Mouse (Mus musculus) lung, postnatal 0 days (tissue): ENCODE measurements at regions not wholly inside any gene's neighbourhood (a gene's known extent, or its start where the extent isn't known, plus 50 kb on each side); places are given as distances from the start of the nearest gene placed in this dataset.

Experiments
- ATAC-seq: fragments of 200-750 bp; cut with Nextera tagmentation; 2 replicates; pipeline ENCODE4 v1.8.0; 2017; ENCODE audit warnings: moderate library complexity
- DNase-seq: peaks from one replicate; pipeline ENCODE4 v3.0.0-alpha.2; 2016; ENCODE audit warnings: low spot score
- H3K27ac ChIP-seq: fragments of 300-500 bp; sonication (generic); 2 replicates; pipeline ENCODE4 v1.5.1; 2014; ENCODE audit warnings: antibody characterized with exemption, mild to moderate bottlenecking, low read length, mixed read lengths
- H3K27me3 ChIP-seq: fragments of 300-500 bp; sonication (generic); replicated peaks from 2 replicates; pipeline ENCODE4 v1.6.1; 2014; ENCODE audit warnings: low read length, mixed read lengths; ENCODE audit not compliant: insufficient read depth
- H3K36me3 ChIP-seq: fragments of 300-500 bp; sonication (generic); 2 replicates; pipeline ENCODE4 v1.6.1; 2014; ENCODE audit warnings: low read length, mixed read lengths; ENCODE audit not compliant: insufficient read depth
- H3K4me1 ChIP-seq: fragments of 300-500 bp; sonication (generic); 2 replicates; pipeline ENCODE4 v1.6.1; 2014; ENCODE audit warnings: antibody characterized with exemption, low read depth, low read length, mixed read lengths; ENCODE audit not compliant: insufficient read depth
- H3K4me2 ChIP-seq: fragments of 300-500 bp; sonication (generic); replicated peaks from 2 replicates; pipeline ENCODE4 v1.6.1; 2014; ENCODE audit warnings: low read depth, mild to moderate bottlenecking, low read length, moderate library complexity, mixed read lengths
- H3K4me3 ChIP-seq: fragments of 300-500 bp; sonication (generic); 2 replicates; pipeline ENCODE4 v1.5.1; 2014; ENCODE audit warnings: low read depth, low read length
- H3K9ac ChIP-seq: fragments of 300-500 bp; sonication (generic); replicated peaks from 2 replicates; pipeline ENCODE4 v1.6.1; 2014; ENCODE audit warnings: low read depth, mild to moderate bottlenecking
- H3K9me3 ChIP-seq: fragments of 300-500 bp; sonication (generic); 2 replicates; pipeline ENCODE4 v1.6.1; 2016; ENCODE audit warnings: low read length, mixed read lengths
- CTCF ChIP-seq: IDR thresholded peaks from 2 replicates; pipeline ENCODE4 v1.5.1; 2016; ENCODE audit warnings: antibody characterized with exemption, mild to moderate bottlenecking
- EP300 ChIP-seq: IDR thresholded peaks from 2 replicates; pipeline ENCODE4 v1.6.1; 2016; ENCODE audit warnings: antibody characterized with exemption, mild to moderate bottlenecking, control low read depth
- WGBS: fragments of 180-500 bp; shearing (Covaris S2); extraction: QIAGEN DNeasy Blood & Tissue Kit; methylation state at CpG from one replicate; pipeline ENCODE4 v1.1.7; 2014; 5-methylcytosine and 5-hydroxymethylcytosine counted together

DNA sequence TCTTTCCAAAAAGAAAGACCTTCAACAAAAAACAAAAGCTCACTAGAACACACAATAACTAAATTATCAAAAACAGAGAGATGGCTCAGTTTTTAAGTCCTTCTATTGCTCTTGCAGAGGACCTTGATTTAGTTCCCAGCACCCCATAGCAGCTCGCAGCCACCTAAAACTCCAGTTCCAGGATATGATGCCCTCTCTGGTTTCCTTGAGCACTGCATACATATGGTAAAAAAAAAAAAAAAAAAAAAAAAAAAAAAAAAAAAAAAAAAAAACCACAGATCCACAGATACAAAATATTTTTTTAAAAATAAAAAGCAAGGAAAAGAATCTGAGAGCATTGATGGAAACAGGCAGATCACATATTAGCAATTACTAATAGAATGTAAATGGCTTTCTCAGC, 113.2 kb upstream of the Vstm2b start:
- 59% methylated on average over 1 of the region's 1 CpGs for WGBS
- TF ChIP-seq EP300 (no peak), CTCF (no peak)
- ATAC-seq = no peak
- Histone ChIP-seq H3K27ac (no peak overlapping the region), H3K27me3 (no peaks in the 10 kb centered on the region), H3K4me1 (no peaks in the 10 kb centered on the region), H3K36me3 (no peaks in the 10 kb centered on the region), H3K4me3 (no peak overlapping the region), H3K4me2 (no peak overlapping the region), H3K9ac (no peak overlapping the region), H3K9me3 (no peaks in the 10 kb centered on the region)
- DNase-seq = no peak

DNA sequence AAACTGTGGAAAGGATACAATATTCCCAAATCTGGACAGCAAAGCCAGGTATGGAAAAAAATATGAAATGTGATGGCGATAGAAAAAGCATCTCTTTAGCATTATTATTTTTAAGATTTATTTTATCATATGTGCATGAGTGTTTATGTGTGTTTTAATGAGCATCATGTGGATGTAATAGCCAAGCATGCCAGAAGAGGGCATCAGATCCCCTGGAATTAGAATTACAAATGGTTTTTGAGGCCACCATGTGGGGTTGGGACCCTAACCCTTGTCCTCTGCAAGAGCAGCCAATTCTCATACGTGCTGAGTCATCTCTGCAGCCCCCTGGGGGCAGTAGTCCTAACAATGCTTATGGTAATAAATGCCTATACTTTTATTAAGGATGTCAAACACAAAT, 111.4 kb upstream of the Vstm2b start:
- DNase-seq (no peak), ATAC-seq (no peak)
- TF ChIP-seq EP300 = no peak
- no peak for TF ChIP-seq CTCF
- no peak overlapping the region for H3K4me3 ChIP-seq
- H3K4me1 ChIP-seq = no peaks in the 10 kb centered on the region
- no peak overlapping the region for H3K27ac ChIP-seq
- WGBS = 65% methylated on average over 2 of the region's 2 CpGs
- H3K27me3 ChIP-seq = no peaks in the 10 kb centered on the region
- no peak overlapping the region for H3K9ac ChIP-seq
- no peaks in the 10 kb centered on the region for H3K36me3 ChIP-seq
- no peaks in the 10 kb centered on the region for H3K9me3 ChIP-seq
- H3K4me2 ChIP-seq = no peak overlapping the region

DNA sequence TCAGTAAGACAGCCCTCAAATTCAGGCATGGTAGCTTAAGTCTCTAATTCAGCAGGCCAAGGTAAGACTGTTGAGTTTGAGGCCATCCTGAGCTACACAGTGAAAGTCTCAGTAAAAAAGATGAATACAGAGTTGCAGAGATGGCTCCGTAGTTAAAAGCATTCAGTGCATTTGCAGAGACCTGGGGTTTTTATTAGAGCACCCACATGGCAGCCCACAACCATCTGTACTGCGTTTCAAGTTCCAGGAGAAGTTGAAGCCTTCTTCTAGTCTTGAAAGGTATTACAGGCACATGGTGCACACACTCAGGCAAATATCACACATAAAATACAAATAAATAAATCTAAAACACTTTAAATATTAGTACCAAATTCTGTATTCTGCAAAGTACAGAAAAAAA, 109.6 kb upstream of the Vstm2b start:
- Histone ChIP-seq H3K4me1 (no peaks in the 10 kb centered on the region), H3K4me3 (no peak overlapping the region), H3K27ac (no peak overlapping the region), H3K36me3 (no peaks in the 10 kb centered on the region), H3K27me3 (no peaks in the 10 kb centered on the region), H3K9me3 (no peaks in the 10 kb centered on the region), H3K9ac (no peak overlapping the region), H3K4me2 (no peak overlapping the region)
- TF ChIP-seq CTCF (no peak), EP300 (no peak)
- DNase-seq (no peak), ATAC-seq (no peak)
- WGBS = 79% methylated on average over 2 of the region's 2 CpGs

DNA sequence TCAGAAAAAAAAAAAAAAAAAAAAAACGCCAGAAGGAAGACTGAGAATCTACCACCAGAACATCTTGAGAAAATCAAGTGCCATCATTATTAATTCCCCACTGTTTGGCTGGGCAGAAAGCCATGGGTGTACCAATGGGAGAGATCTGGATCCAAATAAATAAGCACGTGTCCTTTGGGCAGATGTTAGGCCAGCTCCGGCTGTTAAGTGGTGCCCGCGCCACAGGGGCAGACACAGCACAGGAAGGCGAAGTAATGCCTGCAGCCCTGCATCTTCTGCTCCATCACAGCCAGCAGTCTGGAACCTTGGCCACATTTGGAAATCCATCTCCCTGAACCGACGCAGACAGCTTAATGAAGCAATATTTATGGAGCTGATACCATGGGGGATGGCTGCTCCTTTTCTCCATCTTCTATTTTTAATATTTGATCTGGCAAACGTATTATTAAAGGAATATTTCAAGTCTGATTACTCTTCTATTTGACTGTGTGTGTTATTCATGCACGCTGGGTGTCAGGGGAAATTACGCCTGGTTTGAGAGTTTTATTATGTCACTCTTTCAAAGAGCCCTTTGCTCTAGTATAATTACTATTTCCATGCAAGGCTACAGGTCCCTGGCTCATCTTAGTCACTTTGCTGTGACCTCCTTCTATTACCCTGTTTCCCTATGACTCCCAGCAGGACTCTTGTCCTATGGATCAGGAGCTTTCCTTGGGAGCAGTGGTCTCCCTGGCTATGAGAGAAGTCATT, 103.5 kb upstream of the Vstm2b start:
- no peak for DNase-seq
- H3K36me3 ChIP-seq = no peaks in the 10 kb centered on the region
- 84% methylated on average over 10 of the region's 11 CpGs for WGBS
- no peak overlapping the region for H3K4me2 ChIP-seq
- H3K4me3 ChIP-seq = no peak overlapping the region
- ATAC-seq = no peak
- no peak overlapping the region for H3K9ac ChIP-seq
- H3K27ac ChIP-seq = no peak overlapping the region
- H3K4me1 ChIP-seq = no peaks in the 10 kb centered on the region
- TF ChIP-seq CTCF (no peak), EP300 (no peak)
- no peaks in the 10 kb centered on the region for H3K9me3 ChIP-seq
- H3K27me3 ChIP-seq = no peaks in the 10 kb centered on the region

DNA sequence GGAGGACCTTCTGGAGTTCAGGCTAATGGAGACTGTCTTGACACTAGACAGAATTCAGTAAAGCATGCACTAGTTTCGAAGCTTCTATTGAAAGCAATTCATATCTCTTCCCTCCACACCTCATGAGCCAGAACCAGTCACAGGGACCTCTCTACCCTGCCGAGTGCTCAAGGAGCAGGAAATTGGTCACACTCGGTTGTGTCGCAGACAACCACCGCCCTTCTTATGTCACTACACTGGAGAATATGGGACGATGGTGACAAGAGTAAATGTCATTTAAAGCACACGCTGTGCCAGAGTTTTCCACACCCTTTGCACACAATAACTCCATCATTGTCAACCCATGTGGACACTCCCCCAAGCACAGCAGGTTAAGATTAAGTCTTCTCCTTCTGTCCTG, 98.3 kb upstream of the Vstm2b start:
- no peak for DNase-seq

DNA sequence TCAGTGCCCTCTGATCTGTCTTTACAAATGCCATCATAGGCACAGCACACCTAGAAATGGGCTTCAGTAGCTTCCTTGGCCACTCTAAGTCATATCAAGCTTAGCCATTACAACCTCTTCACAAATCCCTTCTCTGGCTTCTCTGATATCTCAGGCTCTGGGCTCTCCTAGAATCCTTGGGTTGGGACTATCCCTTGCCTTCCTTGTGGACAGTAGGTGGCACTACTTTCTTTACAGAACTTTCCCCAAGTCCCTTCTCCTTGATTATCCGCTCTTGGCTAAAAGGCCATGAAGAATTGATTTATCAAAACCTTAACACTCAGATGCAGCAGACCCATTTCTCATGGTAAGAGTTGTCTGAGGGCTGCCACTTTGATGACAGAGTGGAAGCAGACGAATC, 96.8 kb upstream of the Vstm2b start:
- H3K4me1 ChIP-seq = no peaks in the 10 kb centered on the region
- H3K27me3 ChIP-seq = no peaks in the 10 kb centered on the region
- no peak overlapping the region for H3K9ac ChIP-seq
- H3K4me2 ChIP-seq = no peak overlapping the region
- ATAC-seq (no peak), DNase-seq (no peak)
- H3K9me3 ChIP-seq = no peaks in the 10 kb centered on the region
- no peak overlapping the region for H3K4me3 ChIP-seq
- WGBS = 46% methylated on average over 2 of the region's 2 CpGs
- H3K36me3 ChIP-seq = no peaks in the 10 kb centered on the region
- TF ChIP-seq CTCF (no peak), EP300 (no peak)
- H3K27ac ChIP-seq = no peak overlapping the region

More for the DNA sequence above, 98.3 kb upstream of the Vstm2b start:
- no peak overlapping the region for H3K4me2 ChIP-seq
- no peaks in the 10 kb centered on the region for H3K27me3 ChIP-seq
- no peak overlapping the region for H3K27ac ChIP-seq
- WGBS = 63% methylated on average over 7 of the region's 7 CpGs
- H3K36me3 ChIP-seq = no peaks in the 10 kb centered on the region
- no peak for ATAC-seq
- no peaks in the 10 kb centered on the region for H3K9me3 ChIP-seq
- TF ChIP-seq CTCF (no peak), EP300 (no peak)
- no peak overlapping the region for H3K4me3 ChIP-seq
- H3K9ac ChIP-seq = no peak overlapping the region
- no peaks in the 10 kb centered on the region for H3K4me1 ChIP-seq

DNA sequence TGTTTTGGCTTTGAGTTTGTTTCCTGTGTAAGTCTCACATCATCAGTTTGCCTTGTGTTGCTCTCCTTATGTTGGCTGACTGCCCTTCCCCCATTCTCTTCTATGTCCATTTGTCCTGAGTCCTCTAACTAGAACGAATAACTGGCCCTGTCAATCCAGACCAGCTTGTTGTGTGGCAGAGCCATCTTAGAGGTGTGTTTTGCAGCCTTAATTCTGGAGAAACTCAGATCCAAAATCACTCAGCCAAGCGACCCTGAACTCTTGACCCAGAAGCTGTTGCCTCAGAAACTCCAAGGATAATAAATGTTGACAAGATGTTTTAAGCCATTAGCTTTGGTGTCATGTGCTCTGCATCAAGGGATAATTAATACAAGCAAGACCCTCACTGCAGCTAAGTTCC, 92.9 kb upstream of the Vstm2b start:
- H3K4me3 ChIP-seq = no peak overlapping the region
- TF ChIP-seq EP300 = no peak
- no peak overlapping the region for H3K9ac ChIP-seq
- H3K4me1 ChIP-seq = no peaks in the 10 kb centered on the region
- H3K4me2 ChIP-seq = no peak overlapping the region
- no peaks in the 10 kb centered on the region for H3K27me3 ChIP-seq
- H3K36me3 ChIP-seq = no peaks in the 10 kb centered on the region
- H3K27ac ChIP-seq = no peak overlapping the region
- DNase-seq = no peak
- H3K9me3 ChIP-seq = no peaks in the 10 kb centered on the region
- ATAC-seq = no peak
- WGBS = 40% methylated on average over 2 of the region's 2 CpGs
